Mouse (Mus musculus): ENCODE measurements around the gene Zfp655.

- TF ChIP-seq CTCF (IDR thresholded peaks at IDR 0.05; ENCODE audit: borderline replicate concordance, insufficient read depth, low read length) (no peak), POLR2A (IDR thresholded peaks at IDR 0.05; ENCODE audit: low read depth, low read length) (no peak)
These were observed 39.6 kb upstream of the Zfp655 start, which contains the start of gene Atp5j2 for GRCm38 (mm10) chr5:145191962-145192361.
